Mouse (Mus musculus): ENCODE data around the gene Crtam.
A peak's percentile ranks its signal among the peaks of the same experiment; 100 is the strongest.

Crtam gene

DNA sequence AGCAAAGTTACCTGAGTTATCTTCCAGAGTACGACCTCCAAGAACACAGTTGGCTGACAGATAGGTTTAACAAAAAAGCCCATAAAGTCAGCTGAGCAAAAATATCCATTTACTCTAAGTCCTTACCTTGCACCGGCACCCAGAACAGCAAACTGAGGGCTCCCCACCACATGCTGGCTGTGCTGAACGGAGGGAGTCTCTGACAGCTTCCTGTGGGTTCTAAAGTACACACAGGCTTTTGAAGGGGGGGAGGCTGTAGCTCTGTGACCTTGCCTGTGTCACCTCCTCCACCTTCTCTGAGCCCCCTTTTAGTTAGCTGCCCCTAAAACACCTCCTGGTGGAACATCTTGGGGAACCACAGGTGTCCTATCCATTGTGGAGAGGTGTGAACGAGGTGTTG lies at the start of gene Crtam:
Gene Crtam (minus strand): TSS at position 214 of the 400 bp plus-strand sequence.
- DNase-seq (ENCODE audit: low spot score in 2 of 2), result no peak

DNA sequence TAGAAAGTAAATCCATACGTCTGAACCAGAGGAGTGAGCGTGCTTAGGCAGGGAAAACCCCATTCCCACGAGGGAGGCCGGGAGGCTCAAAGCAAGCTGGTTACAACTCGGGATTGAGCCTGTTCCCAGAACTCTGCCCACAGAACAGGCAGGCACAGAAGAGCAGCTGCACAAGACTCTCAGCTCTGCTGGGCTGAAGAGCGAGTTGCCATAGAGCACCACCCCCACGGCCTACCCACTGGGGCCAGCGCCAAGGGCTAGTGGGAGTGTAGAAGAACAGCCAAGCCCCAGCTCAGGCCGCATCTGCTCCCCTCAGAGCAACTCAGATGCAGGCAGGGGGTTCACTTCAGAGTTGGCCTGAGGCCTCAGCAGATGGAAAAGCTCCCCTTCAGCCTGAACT lies 49.7 kb upstream of the Crtam start:
- DNase-seq (ENCODE audit: low spot score in 2 of 2), result no peak

DNA sequence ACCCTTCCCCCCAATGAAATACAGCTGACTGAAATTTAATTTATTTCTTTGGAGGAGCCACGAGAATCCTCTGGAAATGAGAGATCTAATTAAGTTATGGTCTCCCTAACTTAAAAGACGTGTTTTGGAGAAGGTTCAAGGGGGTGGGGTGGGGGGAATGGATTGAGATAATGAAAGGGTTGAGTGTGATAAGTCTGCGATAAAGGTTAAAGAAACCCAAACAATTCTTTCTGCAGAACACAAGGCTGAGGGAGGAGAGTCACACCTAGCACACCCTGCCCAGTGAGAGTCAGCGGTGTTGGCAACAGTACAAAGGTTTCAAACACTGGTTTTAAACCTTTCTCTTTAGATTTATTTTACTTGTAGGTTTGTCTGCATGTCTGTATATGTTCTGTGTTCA lies 49.0 kb upstream of the Crtam start:
- no peak for DNase-seq (ENCODE audit: low spot score in 2 of 2)

DNA sequence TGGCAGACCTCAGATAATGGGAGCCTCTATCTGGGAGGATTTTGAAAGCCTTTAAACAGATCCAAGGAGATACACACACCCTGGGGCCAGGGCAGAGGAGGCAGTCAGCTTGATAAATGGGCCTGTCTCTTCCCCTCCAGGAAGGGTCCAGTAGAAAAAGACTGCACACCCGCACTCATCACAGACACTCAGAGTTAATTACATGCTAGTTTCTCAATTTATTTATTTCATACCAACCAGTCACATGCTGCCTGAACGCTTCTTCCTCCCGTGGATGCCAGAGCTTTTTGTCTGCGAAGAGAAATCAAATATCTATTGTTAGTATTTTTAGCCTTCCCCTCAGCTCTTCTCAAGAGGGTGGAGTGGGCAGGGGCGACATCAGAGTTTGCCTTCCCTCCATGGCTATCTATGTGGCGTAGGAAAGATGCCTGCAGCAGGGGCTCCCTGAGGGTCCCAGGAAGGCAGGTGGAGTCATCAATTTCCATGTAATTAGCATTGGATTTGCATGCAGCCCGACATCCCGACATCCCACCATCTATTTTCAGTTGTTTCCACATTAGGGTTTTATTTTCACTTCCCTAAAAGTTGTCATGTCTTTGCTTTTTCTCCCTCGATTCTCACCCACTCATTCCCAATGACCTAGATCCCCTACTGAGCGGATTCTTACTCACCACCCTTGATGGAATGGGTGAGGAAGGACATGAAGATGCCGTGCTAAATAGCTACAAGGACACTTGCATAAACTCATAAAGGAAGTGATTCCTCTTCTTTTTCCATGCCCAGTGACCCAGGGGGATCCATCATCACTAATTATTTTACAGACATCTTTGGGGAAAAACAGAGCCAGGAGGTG lies 46.9 kb upstream of the Crtam start:
- DNase-seq (ENCODE audit: low spot score in 2 of 2), result no peak

DNA sequence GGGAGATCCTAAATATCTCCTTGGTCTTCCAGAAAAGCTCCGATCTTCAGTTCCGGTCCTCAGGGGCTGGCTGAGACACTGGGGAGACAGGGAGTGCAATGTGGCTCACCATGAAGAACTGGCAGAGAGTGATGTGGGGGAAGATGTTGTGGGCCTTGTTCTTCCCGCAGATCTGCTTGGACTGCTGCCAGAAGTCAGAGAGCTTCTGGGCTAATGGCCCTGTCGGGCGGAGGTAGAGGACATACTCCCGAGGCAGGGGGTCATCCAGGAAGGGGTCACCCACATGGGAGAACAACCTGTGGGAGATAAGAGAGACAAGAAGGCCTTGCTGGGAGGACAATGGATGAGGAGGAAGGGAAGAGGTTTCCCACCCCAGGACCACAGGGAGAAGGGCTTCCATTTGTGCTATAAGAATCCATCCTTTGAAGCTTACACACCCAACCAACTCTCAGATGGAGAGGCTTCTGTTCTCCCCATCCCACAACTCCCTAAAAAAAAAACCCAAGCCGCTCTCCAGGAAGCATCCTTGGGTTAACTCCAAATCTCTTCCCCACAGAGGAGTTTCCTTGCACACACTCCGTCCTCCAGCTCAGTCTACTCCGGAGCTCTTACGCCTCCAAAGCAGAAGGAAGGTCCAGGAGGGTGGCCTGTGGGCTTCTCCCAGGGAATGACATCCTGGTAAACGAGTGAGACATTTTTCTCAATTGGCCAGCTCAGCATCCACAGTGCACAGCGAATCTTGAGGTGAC lies 46.1 kb upstream of the Crtam start:
- DNase-seq (ENCODE audit: low spot score in 2 of 2), result no peak

DNA sequence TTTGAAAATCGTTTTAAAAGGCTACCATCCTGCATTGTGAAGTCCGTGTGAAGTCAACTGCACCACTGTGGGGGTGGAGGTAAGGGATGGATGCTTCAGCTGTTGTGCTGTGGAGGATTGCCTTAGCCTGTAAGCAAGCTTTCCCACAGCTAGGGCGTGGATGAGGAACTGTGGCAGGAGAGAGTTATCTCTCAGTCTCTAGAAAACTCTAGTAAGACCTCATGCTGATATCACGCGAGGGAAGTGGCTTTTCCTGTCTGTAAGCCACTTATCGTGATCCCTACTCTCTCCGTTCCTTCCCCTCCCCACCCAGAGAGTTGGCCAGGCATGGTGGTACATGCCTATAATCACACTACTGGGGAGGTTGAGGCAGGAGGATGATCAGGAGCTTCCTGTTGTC lies 44.9 kb upstream of the Crtam start:
- no peak for DNase-seq (ENCODE audit: low spot score in 2 of 2)

DNA sequence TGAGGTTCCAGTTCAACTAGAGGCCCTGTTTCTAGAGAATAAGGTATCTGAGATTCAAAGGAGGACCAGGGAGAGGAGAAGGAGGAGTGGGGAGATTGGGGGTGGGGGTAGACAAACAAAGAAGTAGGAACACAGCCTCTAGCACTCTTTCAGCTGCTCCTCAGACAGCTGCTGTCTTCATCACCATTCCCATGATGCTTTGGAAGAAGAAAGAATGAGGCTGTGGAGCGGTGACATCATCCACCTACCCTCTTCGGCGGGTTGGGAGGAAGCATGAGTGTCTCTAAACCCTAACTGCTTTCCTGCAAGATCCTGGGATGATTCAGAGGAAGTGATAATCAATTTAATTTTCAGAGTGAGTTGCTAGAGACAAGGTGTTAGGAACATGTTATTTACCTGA lies 44.4 kb upstream of the Crtam start:
- no peak for DNase-seq (ENCODE audit: low spot score in 2 of 2)

DNA sequence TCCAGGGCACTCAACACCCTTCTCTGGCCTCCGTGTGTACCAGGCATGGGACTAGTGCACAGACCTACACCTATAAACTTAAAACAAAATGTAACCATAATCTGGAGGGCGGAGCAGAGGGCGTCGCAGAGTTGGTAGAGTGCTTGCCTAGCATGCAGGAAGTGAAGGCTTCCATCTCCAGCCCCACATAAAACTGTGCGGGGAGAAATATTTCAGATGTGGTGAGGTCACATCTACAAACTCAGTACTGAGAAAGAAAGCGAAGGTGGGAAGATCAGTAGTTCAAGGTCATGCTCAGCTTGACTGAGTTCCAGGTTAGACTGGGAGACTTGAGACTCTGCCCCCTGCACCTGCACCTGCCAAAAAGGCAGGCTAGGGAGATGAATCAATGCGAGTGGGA lies 43.8 kb upstream of the Crtam start:
- no peak for DNase-seq (ENCODE audit: low spot score in 2 of 2)

DNA sequence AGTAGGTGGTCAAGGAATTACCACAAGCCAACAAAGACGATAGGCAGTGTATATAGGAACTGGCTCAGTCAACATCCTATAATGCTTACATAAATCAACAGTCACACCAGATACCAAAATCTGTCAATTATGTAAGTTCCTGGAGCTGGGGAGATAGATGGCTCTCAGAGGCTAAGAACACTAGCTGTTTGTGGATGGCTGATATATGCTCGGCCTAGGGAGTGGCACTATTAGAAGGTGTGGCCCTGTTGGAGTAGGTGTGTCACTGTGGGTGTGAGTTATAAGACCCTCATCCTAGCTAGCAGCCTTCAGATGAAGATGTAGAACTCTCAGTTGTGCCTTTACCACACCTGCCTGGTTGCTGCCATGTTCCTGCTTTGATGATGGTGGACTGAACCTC lies 43.2 kb upstream of the Crtam start:
- no peak for DNase-seq (ENCODE audit: low spot score in 2 of 2)

DNA sequence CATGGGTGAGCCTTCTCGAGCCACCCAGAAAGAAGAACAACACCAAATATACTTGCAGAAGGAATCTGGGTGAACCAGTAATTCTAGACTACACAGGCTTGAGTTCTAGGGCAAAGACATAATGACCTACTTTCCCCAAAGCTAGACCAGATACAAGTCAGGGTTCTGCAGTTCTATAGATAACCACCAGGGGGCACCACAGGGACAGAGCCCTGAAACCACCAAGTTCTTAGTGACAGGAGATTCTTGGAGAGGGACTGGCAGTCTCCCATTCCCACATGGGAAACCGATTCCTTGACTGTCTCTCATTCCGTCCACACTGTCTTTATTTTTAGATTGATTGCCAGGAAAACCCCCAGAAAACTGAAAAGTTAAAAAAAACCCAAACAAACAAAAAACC lies 40.2 kb upstream of the Crtam start:
- DNase-seq (ENCODE audit: low spot score in 2 of 2), result peak; percentile 48 to 75

DNA sequence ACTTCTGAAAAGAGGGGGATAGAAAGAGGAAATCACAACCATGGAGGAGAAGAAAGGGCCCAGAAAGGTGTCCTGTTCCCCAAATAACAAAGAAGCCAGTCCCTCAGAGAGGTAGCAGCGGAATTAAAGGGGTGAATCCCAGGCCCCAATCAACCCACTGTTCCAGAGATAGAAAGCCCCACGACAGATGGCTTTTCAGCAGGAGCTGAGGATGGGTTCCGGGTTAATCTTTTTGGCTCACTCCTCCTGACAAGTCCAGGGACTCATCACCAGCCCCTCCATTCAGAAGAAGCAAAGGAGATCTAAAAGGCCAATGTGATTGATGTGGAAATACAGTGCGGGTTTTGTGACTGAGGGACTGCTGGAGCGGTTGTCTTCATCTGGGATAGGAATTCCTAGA lies 39.2 kb upstream of the Crtam start:
- no peak for DNase-seq (ENCODE audit: low spot score in 2 of 2)

DNA sequence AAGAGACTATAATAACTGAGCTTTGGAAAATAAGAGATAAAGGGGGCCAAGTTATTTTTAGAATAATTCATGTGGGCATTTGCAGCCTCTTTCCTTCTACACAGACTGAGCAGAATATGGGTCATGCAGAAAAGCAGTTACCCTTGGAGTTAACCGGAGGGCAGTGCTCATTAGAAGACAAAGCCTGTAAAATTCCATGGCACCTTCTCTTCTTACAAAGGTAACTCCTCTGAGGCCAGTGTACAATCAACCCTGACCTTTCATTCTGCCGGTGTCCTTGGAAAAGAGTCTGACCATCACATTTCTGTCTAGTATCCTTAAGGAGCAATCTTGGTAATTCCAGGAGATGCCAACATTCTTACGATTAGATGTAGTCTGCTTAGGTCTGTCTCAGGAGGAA lies 37.0 kb upstream of the Crtam start:
- no peak for DNase-seq (ENCODE audit: low spot score in 2 of 2)

DNA sequence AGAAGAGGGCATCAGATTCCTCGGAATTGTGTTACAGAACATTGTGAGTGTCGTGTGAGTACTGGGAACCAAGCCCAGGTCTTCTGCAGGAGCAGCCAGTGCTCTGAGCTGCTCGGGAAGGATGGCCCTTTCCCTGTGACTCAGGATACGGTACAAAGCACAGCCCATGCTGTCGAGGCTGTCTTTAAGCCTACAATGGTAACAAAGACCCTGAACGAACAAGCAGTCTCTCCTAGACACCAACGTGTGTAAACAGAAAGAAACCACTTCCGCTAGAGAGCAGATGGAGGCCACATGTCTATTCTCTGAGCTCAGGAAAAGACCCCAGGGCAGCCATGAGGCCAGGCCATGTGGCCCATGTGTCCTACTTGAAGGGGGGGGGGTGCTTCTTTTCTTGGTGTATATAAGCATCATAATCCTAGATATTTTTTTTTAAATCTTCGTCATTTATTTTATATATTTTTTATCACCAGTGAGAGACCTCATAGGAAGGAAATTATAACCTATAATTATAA lies 33.8 kb upstream of the Crtam start:
- DNase-seq (ENCODE audit: low spot score in 2 of 2), result no peak

DNA sequence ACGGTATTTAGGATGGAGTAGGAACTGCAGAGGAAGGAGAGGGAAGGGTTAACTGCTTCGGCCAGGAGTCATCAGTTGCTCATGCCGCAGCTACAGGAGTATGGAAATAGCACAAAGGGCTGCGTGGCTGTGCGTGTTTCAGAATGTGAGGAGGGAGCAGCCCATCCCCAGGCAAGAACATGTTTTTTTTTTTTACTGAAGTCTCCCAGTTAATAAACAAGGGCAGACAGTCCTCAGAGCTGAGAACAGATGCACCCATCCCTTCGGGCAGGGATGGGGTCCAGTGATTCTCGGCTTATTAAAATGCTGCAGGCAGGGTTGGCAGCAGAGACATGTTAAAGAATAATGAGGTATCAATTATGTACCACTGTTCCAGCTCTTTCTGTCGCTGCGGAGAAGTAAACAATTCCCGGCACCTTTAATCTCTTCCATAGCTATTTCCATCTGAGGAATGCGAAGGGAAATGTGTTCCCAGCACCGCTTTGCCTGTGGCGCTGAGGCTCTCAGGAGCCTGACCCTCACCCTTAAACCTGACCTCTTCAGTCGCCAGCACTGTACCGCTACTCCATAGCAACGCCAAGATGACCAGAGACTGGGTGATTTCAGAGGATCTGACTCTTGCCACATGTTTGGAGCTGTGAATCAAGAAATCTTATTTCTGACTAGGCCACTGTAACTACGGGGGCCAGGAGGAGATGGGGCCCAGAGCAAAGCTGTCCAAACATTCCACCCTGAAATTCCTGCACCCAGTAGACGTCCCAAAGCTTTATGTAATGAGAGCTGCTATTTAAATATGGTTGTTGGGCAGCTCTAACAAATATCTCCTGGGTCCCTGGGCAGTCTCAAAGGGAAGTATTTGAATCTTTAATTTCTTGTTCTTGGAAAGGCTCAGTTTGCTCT lies 27.4 kb upstream of the Crtam start:
- no peak for DNase-seq (ENCODE audit: low spot score in 2 of 2)

DNA sequence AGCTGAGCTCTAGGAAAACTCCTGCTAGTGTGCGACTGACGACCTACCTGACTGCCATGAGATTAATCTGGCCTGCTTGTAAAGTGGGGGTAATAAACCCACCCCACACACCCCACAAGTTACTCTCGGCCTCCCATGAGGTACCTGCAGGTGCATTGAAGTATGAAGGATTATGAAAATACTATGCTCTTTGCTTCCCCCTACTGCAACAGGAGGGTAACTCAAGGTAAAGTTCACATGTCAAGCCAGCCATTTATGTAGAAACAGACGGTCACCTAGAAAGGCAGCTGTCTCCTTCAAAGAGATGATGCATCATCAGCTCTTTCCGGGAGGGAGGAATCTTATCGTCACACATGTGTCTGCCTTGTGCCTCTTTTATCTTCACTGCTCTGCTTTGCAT lies 25.4 kb upstream of the Crtam start:
- DNase-seq (ENCODE audit: low spot score in 2 of 2), result no peak

DNA sequence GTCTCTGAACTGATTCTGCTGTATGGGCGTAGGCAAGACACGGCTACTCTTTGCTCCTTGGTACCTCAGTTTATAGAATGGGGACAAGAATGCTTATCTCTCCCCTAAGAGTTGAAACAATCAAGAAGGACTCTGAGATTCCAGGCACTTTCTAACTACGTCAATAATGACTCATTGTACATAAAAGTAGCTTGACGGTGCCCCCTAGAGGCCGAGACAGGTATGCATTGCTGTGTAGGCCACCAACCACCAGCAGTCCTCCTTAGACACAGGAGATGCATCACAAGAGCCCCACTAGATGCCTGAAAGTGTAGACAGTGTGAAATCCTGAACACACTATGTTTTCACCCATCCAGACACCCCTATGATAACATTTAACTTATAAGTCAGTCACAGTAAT lies 24.0 kb upstream of the Crtam start:
- DNase-seq (ENCODE audit: low spot score in 2 of 2), result peak in 1 of 2 experiments; percentile 47

DNA sequence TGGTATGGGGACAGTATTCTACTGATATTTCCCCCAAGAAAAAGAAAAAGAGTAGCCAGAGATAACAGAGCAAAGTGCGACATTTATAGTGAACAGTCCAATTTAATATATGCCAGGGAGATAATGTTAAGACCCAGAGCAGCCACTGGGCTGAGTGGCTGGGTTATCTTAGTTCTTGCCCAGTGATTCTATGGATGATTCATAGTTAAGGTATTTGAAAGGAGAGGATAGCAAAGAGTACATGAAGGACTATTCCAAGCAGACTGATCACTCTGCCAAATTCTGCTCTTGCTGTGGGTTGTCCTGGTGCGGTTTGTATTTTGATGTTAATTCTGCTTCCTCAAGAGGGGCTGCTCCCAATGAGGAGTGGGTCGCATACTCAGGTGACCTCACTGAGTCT lies 17.3 kb upstream of the Crtam start:
- no peak for DNase-seq (ENCODE audit: low spot score in 2 of 2)

DNA sequence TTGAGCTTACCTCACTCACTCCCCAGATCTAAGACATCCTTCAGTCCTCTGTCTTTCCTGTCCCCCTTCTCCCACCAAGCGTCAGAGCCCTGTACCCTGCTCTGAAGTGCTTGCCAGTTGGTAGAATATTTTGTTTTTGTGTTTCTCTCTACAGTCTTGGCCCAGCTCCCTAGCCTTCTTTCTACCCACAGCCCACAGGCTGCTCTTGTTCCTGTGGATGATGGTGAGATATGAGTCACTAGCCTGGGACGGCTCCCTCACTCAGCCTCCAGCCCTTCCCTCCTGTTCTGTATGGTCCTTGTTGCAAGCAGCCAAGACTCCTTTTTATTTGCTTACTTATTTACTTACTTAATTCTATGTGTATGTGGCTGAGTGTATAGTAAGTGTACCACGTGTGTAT lies 16.1 kb upstream of the Crtam start:
- no peak for DNase-seq (ENCODE audit: low spot score in 2 of 2)

DNA sequence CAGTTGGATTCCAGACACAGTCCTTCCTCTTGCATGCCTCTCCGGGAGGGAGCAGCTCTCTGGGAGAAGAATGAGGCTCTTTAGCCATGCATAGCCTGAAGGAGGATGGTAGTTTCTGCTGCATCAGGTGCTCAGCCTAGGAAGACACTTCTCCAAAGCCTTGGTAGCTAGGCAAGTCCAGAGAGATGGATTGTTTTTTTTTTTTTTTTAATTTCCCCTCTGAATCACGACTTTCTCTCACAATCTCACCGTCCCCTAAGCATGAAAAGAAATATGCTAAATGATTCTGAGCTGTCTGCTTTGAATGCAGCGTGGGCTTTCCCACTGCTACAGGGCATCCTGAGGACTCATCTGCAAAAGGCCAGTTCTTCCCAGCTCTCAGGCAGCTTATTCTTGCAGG lies 10.1 kb upstream of the Crtam start:
- DNase-seq (ENCODE audit: low spot score in 2 of 2), result no peak

DNA sequence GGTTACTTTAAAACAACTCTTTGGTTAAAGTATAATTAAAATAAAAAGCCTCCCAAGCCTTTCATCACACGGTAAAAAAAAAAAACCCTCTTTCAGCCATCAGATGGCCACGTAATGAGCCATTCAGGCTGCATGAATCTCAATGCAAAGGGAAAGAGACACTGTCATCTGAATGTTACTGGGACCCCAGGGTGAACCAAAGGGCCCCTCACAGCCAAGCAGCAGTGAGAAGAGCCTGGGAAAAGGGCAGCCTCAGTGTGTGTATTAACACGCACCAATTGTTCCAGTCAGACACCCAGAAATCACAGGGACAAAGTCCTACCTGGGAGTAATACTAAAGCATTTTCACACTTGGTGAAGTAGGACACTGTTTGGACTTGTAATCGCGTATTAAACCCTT lies 8.0 kb upstream of the Crtam start:
- no peak for DNase-seq (ENCODE audit: low spot score in 2 of 2)

DNA sequence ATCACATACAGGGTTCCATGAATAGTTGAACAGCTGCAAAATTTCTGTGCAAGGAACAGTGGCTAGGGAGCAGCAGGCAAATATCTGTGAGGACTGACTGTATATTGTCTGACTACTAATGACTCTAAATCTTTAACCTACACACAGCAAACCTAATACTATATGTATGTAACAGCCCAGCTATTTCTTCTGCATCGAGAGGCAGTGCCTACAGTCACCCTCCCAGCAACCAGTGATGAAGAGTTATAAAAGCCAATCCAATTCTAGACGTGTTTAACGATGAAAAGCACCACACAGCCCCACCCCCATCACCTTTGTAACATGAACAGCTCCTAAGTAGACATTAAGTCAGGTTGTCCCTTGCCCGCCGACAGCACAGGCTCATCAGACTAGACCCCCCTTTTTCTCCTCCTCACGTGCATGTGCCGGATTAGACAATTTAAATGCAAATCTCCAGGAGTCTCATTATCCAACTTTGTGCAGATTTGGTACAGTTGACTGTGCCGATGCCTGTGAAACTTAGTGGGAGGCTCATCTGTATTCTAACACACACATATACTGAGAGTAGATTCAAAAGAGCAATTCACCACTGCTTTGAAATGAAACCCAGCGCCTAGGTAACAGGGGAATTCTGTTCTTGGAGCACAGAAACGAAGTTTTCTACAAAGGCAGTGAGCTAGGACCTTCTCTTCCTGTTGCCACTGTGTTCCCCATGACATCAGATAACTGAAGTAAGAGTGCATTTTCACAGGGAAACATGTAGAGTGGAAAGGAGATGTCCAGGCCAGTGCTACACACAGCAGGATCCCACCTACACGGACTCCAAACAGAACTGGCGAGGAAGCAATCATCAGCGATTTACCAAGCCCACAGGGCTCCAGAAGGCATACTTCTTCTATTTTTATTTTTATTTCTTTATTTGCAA lies 7.3 kb upstream of the Crtam start:
- DNase-seq (ENCODE audit: low spot score in 2 of 2), result no peak

Measured in spleen, postnatal 14 days (tissue).